ENCODE assay signal across 12 mouse cellular contexts in genomic region chr6:125363021-125363420, GRCm38 (mm10). TPM values are rescaled to one million over a fixed set of nuclear protein-coding genes. Genes with fewer than 3 reads are reported as not detected.
DNase-seq lines count a peak whose midpoint lies in the region; ATAC-seq and TF ChIP-seq lines count a peak whose summit lies in the region.
"Had no signal": no experiment of that assay in that cellular context is flagged by ENCODE, and none has a peak within 500 bp of the region (broad histone marks: within the 10 kb centered on the region; RNA-seq: fewer than 3 reads in every experiment).

No protein-coding gene starts in this region.

- H3K9ac ChIP-seq in kidney, embryonic 14.5 days (ENCODE audit: low read depth, low read length): 0 out of 2 replicates have a peak overlapping the region, but pooled peaks have one; percentile 12
- no peak overlapping the region for H3K9ac ChIP-seq in forebrain, embryonic 13.5 days
- H3K9ac ChIP-seq in limb, embryonic 11.5 days (ENCODE audit: low read length): no peak overlapping the region
- H3K9ac ChIP-seq in neural tube, embryonic 14.5 days (replicated peaks; ENCODE audit: low read depth, low read length): no peak overlapping the region
- H3K9ac ChIP-seq: lung, embryonic 15.5 days had no signal

- peak overlapping the region; percentile 38 for H3K4me2 ChIP-seq in kidney, embryonic 14.5 days (replicated peaks; ENCODE audit: low read depth, low read length)
- H3K4me2 ChIP-seq in forebrain, embryonic 13.5 days: peak overlapping the region; percentile 39
- H3K4me2 ChIP-seq in limb, embryonic 11.5 days (ENCODE audit: low read depth, severe bottlenecking): 0 out of 2 replicates have a peak overlapping the region, but pooled peaks have one; percentile 3
- H3K4me2 ChIP-seq in neural tube, embryonic 14.5 days (ENCODE audit: low read depth, low read length): peak overlapping the region; percentile 16; the same call in 1 of the 2 replicates
- H3K4me2 ChIP-seq: lung, embryonic 15.5 days had no signal

- no peaks in the 10 kb centered on the region for H3K9me3 ChIP-seq in kidney, embryonic 14.5 days (ENCODE audit: control insufficient read depth, low read length)
- H3K9me3 ChIP-seq in forebrain, embryonic 13.5 days (replicated peaks): no peaks in the 10 kb centered on the region
- no peaks in the 10 kb centered on the region for H3K9me3 ChIP-seq in limb, embryonic 11.5 days (ENCODE audit: control insufficient read depth, low read length)
- H3K9me3 ChIP-seq in neural tube, embryonic 14.5 days (ENCODE audit: control insufficient read depth, low read length): no peaks in the 10 kb centered on the region
- H3K9me3 ChIP-seq: lung, embryonic 15.5 days had no signal

- TF ChIP-seq POLR2A in kidney, adult 2 months (IDR thresholded peaks at IDR 0.05; ENCODE audit: low read depth, low read length): no peak

- H3K36me3 ChIP-seq in kidney, embryonic 14.5 days (ENCODE audit: control insufficient read depth, insufficient read depth, low read length): peaks cover 37% of the 10 kb centered on the region
- no peaks in the 10 kb centered on the region; the same call in 1 of the 2 replicates for H3K36me3 ChIP-seq in kidney, adult 2 months (ENCODE audit: control insufficient read depth, insufficient read depth, low read length)
- H3K36me3 ChIP-seq in forebrain, embryonic 13.5 days (ENCODE audit: poor library complexity, severe bottlenecking): peaks cover 6% of the 10 kb centered on the region; the same call in 1 of the 2 replicates
- H3K36me3 ChIP-seq in limb, embryonic 11.5 days (ENCODE audit: control insufficient read depth, insufficient read depth, low read length): peaks cover 16% of the 10 kb centered on the region
- 0 out of 2 replicates have a peak, but pooled peaks cover 2% of the 10 kb centered on the region for H3K36me3 ChIP-seq in neural tube, embryonic 14.5 days (ENCODE audit: control insufficient read depth, insufficient read depth, low read length)

- peaks cover 4% of the 10 kb centered on the region for H3K27me3 ChIP-seq in kidney, embryonic 14.5 days (ENCODE audit: control insufficient read depth, insufficient read depth, low read length)
- H3K27me3 ChIP-seq in kidney, adult 2 months (replicated peaks; ENCODE audit: control insufficient read depth, insufficient read depth, low read length): no peaks in the 10 kb centered on the region
- H3K27me3 ChIP-seq in forebrain, embryonic 13.5 days: peaks cover 52% of the 10 kb centered on the region
- peaks cover 10% of the 10 kb centered on the region for H3K27me3 ChIP-seq in limb, embryonic 11.5 days (ENCODE audit: control insufficient read depth, insufficient read depth, low read length)
- peaks cover 19% of the 10 kb centered on the region for H3K27me3 ChIP-seq in neural tube, embryonic 14.5 days (ENCODE audit: control insufficient read depth, insufficient read depth, low read length)
- H3K27me3 ChIP-seq: lung, embryonic 15.5 days had no signal

- TF ChIP-seq CTCF in kidney, adult 2 months (conservative IDR thresholded peaks at IDR 0.05; ENCODE audit: insufficient read depth, insufficient read length, low read depth, low read length): no peak

- 25% methylated on average over 15 of the region's 15 CpGs for WGBS in kidney, embryonic 14.5 days
- 66% methylated on average over 15 of the region's 15 CpGs for WGBS in kidney, adult 2 months
- WGBS in forebrain, embryonic 13.5 days: 7% methylated on average over 15 of the region's 15 CpGs
- WGBS in limb, embryonic 11.5 days: 20% methylated on average over 15 of the region's 15 CpGs
- 20% methylated on average over 15 of the region's 15 CpGs for WGBS in neural tube, embryonic 14.5 days

- no peak for DNase-seq in kidney, adult 2 months
- no peak for DNase-seq in limb, embryonic 11.5 days (ENCODE audit: low spot score)
- no peak for DNase-seq in natural killer cell, adult 2 months (ENCODE audit: low spot score in 2 of 2)
- no peak for DNase-seq in gastrocnemius, postnatal 25 days
- DNase-seq: cerebellum, adult 9-10 months; thymus, adult 2 months had no signal

- H3K27ac ChIP-seq in kidney, embryonic 14.5 days (ENCODE audit: low read depth, low read length): no peak overlapping the region
- H3K27ac ChIP-seq in kidney, adult 2 months (ENCODE audit: insufficient read depth, low read depth, low read length): no peak overlapping the region
- H3K27ac ChIP-seq in forebrain, embryonic 13.5 days: no peak overlapping the region
- H3K27ac ChIP-seq in limb, embryonic 11.5 days (replicated peaks; ENCODE audit: low read depth, low read length): no peak overlapping the region
- H3K27ac ChIP-seq in neural tube, embryonic 14.5 days (ENCODE audit: low read depth, low read length): no peak overlapping the region
- H3K27ac ChIP-seq: lung, embryonic 15.5 days had no signal

- peaks cover 13% of the 10 kb centered on the region for H3K4me1 ChIP-seq in kidney, embryonic 14.5 days (ENCODE audit: control insufficient read depth, insufficient read depth, low read length)
- peaks cover 4% of the 10 kb centered on the region; the same call in 1 of the 2 replicates for H3K4me1 ChIP-seq in kidney, adult 2 months (ENCODE audit: control insufficient read depth, insufficient read depth, low read length)
- peaks cover 20% of the 10 kb centered on the region for H3K4me1 ChIP-seq in forebrain, embryonic 13.5 days
- H3K4me1 ChIP-seq in limb, embryonic 11.5 days (ENCODE audit: control insufficient read depth, insufficient read depth, low read length): 0 out of 2 replicates have a peak, but pooled peaks cover 3% of the 10 kb centered on the region
- H3K4me1 ChIP-seq in neural tube, embryonic 14.5 days (ENCODE audit: control insufficient read depth, insufficient read depth, low read length): no peaks in the 10 kb centered on the region

- ATAC-seq in kidney, embryonic 14.5 days (ENCODE audit: low FRiP score, low TSS enrichment): no peak; the same call in 1 of the 2 replicates
- no peak for ATAC-seq in forebrain, embryonic 13.5 days
- no peak for ATAC-seq in limb, embryonic 11.5 days (ENCODE audit: insufficient number of reproducible peaks, low FRiP score, low TSS enrichment, low read depth)
- no peak for ATAC-seq in neural tube, embryonic 14.5 days (ENCODE audit: low read depth)
- no peak for ATAC-seq in activated CD4-positive, CD25-positive, alpha-beta regulatory T cell, adult 4 months

- H3K4me3 ChIP-seq in kidney, embryonic 14.5 days (ENCODE audit: low read length): 0 out of 2 replicates have a peak overlapping the region, but pooled peaks have one; percentile 4
- H3K4me3 ChIP-seq in kidney, adult 2 months (ENCODE audit: insufficient read depth, low read depth, low read length): no peak overlapping the region
- H3K4me3 ChIP-seq in forebrain, embryonic 13.5 days: peak overlapping the region; percentile 21
- H3K4me3 ChIP-seq in limb, embryonic 11.5 days (ENCODE audit: low read depth, low read length): no peak overlapping the region
- H3K4me3 ChIP-seq in neural tube, embryonic 14.5 days (ENCODE audit: low read depth, low read length): no peak overlapping the region
- H3K4me3 ChIP-seq: lung, embryonic 15.5 days had no signal

RNA-seq across cellular contexts. Expression of gene Tnfrsf1a, which starts 13.9 kb away (rescaled TPM):
- 67.1 and 69.3 TPM in 2 replicates for polyA plus RNA-seq in kidney, embryonic 14.5 days (2014; fragmentation: Nextera tagmentation; extraction: Ambion mirVana)
- 98.6 and 109 TPM in 2 replicates for polyA plus RNA-seq in kidney, adult 2 months (2012; rRNA removed)
- polyA plus RNA-seq in forebrain, embryonic 13.5 days (2015; fragmentation: Nextera tagmentation; extraction: Ambion mirVana): 12.8 and 13.8 TPM in 2 replicates
- 45.4 and 46.6 TPM in 2 replicates for polyA plus RNA-seq in limb, embryonic 11.5 days (2014; fragmentation: Nextera tagmentation; extraction: Ambion mirVana)
- polyA plus RNA-seq in neural tube, embryonic 14.5 days (2014; fragmentation: Nextera tagmentation; extraction: Ambion mirVana): 6.5 and 15.0 TPM in 2 replicates
- total RNA-seq in gastrocnemius, postnatal 25 days (2021): 10 to 100 TPM; 26.7 to 33.7 TPM
- 10 to 100 TPM; 20.2 to 25.5 TPM for polyA plus RNA-seq in activated CD4-positive, CD25-positive, alpha-beta regulatory T cell, adult 4 months (2017; shearing (Covaris generic))

RNA-seq across cellular contexts. Expression of gene Plekhg6, which starts 17.6 kb away (rescaled TPM):
- polyA plus RNA-seq in kidney, embryonic 14.5 days (2014; fragmentation: Nextera tagmentation; extraction: Ambion mirVana): 3.8 and 6.1 TPM in 2 replicates
- polyA plus RNA-seq in kidney, adult 2 months (2012; rRNA removed): 6.1 and 7.1 TPM in 2 replicates
- polyA plus RNA-seq in forebrain, embryonic 13.5 days (2015; fragmentation: Nextera tagmentation; extraction: Ambion mirVana): 0.08 and 0.09 TPM in 2 replicates
- polyA plus RNA-seq in limb, embryonic 11.5 days (2014; fragmentation: Nextera tagmentation; extraction: Ambion mirVana): 0.13 and 0.27 TPM in 2 replicates
- polyA plus RNA-seq in neural tube, embryonic 14.5 days (2014; fragmentation: Nextera tagmentation; extraction: Ambion mirVana): 0.09 and 0.13 TPM in 2 replicates
- not detected for total RNA-seq in gastrocnemius, postnatal 25 days (2021)
- polyA plus RNA-seq in activated CD4-positive, CD25-positive, alpha-beta regulatory T cell, adult 4 months (2017; shearing (Covaris generic)): not detected
- total RNA-seq: CH12.LX had no signal

RNA-seq across cellular contexts. Expression of gene Scnn1a, which starts 42.6 kb away (rescaled TPM):
- polyA plus RNA-seq in kidney, embryonic 14.5 days (2014; fragmentation: Nextera tagmentation; extraction: Ambion mirVana): 2.5 and 3.3 TPM in 2 replicates
- polyA plus RNA-seq in kidney, adult 2 months (2012; rRNA removed): 83.5 and 89.5 TPM in 2 replicates
- 0.13 and 0.26 TPM in 2 replicates for polyA plus RNA-seq in forebrain, embryonic 13.5 days (2015; fragmentation: Nextera tagmentation; extraction: Ambion mirVana)
- polyA plus RNA-seq in limb, embryonic 11.5 days (2014; fragmentation: Nextera tagmentation; extraction: Ambion mirVana): 1.2 and 1.3 TPM in 2 replicates
- 0.67 and 0.77 TPM in 2 replicates for polyA plus RNA-seq in neural tube, embryonic 14.5 days (2014; fragmentation: Nextera tagmentation; extraction: Ambion mirVana)
- under 1 TPM; 0.10 to 0.19 TPM for total RNA-seq in gastrocnemius, postnatal 25 days (2021)
- polyA plus RNA-seq in activated CD4-positive, CD25-positive, alpha-beta regulatory T cell, adult 4 months (2017; shearing (Covaris generic)): not detected
- total RNA-seq: CH12.LX had no signal

RNA-seq across cellular contexts. Expression of gene Ltbr, which starts 49.3 kb away (rescaled TPM):
- polyA plus RNA-seq in kidney, embryonic 14.5 days (2014; fragmentation: Nextera tagmentation; extraction: Ambion mirVana): 54.0 and 54.3 TPM in 2 replicates
- 97.1 and 116 TPM in 2 replicates for polyA plus RNA-seq in kidney, adult 2 months (2012; rRNA removed)
- polyA plus RNA-seq in forebrain, embryonic 13.5 days (2015; fragmentation: Nextera tagmentation; extraction: Ambion mirVana): 10.2 and 12.3 TPM in 2 replicates
- 34.5 and 36.6 TPM in 2 replicates for polyA plus RNA-seq in limb, embryonic 11.5 days (2014; fragmentation: Nextera tagmentation; extraction: Ambion mirVana)
- 11.0 and 14.8 TPM in 2 replicates for polyA plus RNA-seq in neural tube, embryonic 14.5 days (2014; fragmentation: Nextera tagmentation; extraction: Ambion mirVana)
- 10 to 100 TPM; 21.2 to 21.7 TPM for total RNA-seq in gastrocnemius, postnatal 25 days (2021)
- polyA plus RNA-seq in activated CD4-positive, CD25-positive, alpha-beta regulatory T cell, adult 4 months (2017; shearing (Covaris generic)): not detected
- total RNA-seq: CH12.LX had no signal

Comparison
In these comparisons a context has a peak if more than half of its experiments do, and no peak if none do; other contexts are left out.
1. H3K4me3 ChIP-seq: peak in kidney, embryonic 14.5 days (single experiment) and forebrain, embryonic 13.5 days (single experiment); none in kidney, adult 2 months (single experiment), limb, embryonic 11.5 days (single experiment) and neural tube, embryonic 14.5 days (single experiment).
2. RNA of gene Scnn1a, which starts 42.6 kb away (polyA plus RNA-seq): 83.5 to 89.5 TPM in kidney, adult 2 months; 2.5 to 3.3 TPM in kidney, embryonic 14.5 days, 1.2 to 1.3 TPM in limb, embryonic 11.5 days, 0.67 to 0.77 TPM in neural tube, embryonic 14.5 days, 0.13 to 0.26 TPM in forebrain, embryonic 13.5 days and not detected in activated CD4-positive, CD25-positive, alpha-beta regulatory T cell, adult 4 months; every median in the first group is over 10 times any median in the second.
3. Peak in every context shown above with its lines, with median percentiles within 50 percentile points of each other: H3K4me2 ChIP-seq.